Mouse (Mus musculus) gastrocnemius, postnatal 10 days (tissue): ENCODE measurements around the gene Myo1e. TPM values are rescaled to one million over a fixed set of nuclear protein-coding genes. Genes with fewer than 3 reads are reported as not detected.

Experiments
- DNase-seq: peaks from one replicate; pipeline ENCODE4 v3.0.0; 2021; ENCODE audit warnings: mixed read lengths
- microRNA-seq, 2 experiments: library from miRNA; unstranded; fragments of <30 nt; microRNA quantifications; one replicate each; pipeline ENCODE4 v1.2.0; 2021
- total RNA-seq, 2 experiments: library from RNA; stranded (reverse); gene quantifications; 2 replicates each; pipeline ENCODE4 v1.2.3; 2021

The Myo1e gene
- total RNA-seq, 2 experiments from 2014 or later = 19.5 to 26.4 TPM

- no peak for DNase-seq
Measured at GRCm38 (mm10) chr9:70416412-70416811, 209.3 kb downstream of the Myo1e start.

- DNase-seq = peak; percentile 84
Measured at GRCm38 (mm10) chr9:70421257-70422056, 214.3 kb downstream of the Myo1e start, which contains the start of gene Ccnb2. TSS of gene Ccnb2 (minus strand) at chr9:70421547.

GRCm38 (mm10) chr9:70422661-70423060 lies 215.5 kb downstream of the Myo1e start:
- no peak for DNase-seq

- no peak for DNase-seq
Measured at GRCm38 (mm10) chr9:70439959-70440358, 232.8 kb downstream of the Myo1e start.

GRCm38 (mm10) chr9:70449072-70449471 lies 241.9 kb downstream of the Myo1e start:
- no peak for DNase-seq

Small RNAs within 50 kb of the gene (microRNA-seq; reads per million reads assigned to microRNA genes)
- 0.32 to 0.75 reads per million in 2 experiments for gene Mir5626

Other genes starting within 250 kb of the Myo1e start
- 10 to 100 TPM; 72.5 to 77.2 TPM for gene Bnip2, start 217.9 kb upstream of the Myo1e start, total RNA-seq
- 10 to 100 TPM; 58.5 to 62.1 TPM for gene Gtf2a2, start 194.8 kb upstream of the Myo1e start, total RNA-seq
- gene Gcnt3, start 169.3 kb upstream of the Myo1e start, total RNA-seq = not detected
- gene Fam81a, start 64.8 kb upstream of the Myo1e start, total RNA-seq = 1 to 10 TPM; 2.6 to 2.8 TPM
- 10 to 100 TPM; 11.7 to 12.5 TPM for gene Ccnb2, start 214.2 kb downstream of the Myo1e start, total RNA-seq